Mouse (Mus musculus) ovary, adult 18-20 months (tissue): ENCODE results near the gene Atp5h.
"Not testable (repeated sequence)": the region's sequence is repeated elsewhere in the genome, so short reads cannot be mapped to it uniquely, and the experiment has no call there.

Experiments used
- DNase-seq: peaks from one replicate; pipeline ENCODE4 v3.0.0; 2022; ENCODE audit warnings: low spot score, mixed read lengths

Atp5h gene

DNA sequence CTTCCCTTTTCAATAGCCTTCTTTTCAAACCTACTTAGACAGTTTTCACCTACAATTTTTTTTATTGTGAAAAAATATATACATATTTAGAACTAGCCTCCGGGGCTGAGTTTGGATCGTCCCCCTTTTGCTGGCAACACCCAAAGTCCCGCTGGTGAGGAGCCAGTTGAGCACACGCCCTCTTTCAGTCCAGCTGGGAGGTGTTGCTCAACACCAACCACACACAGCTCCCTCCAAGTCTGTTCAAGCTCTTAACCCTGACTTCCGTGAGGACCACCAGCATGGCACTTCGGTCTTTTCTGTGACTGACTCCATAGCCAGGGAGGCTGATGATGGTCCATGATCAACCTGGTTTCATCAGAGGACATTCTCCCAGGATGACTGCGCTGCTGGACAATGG lies 21.7 kb downstream of the Atp5h start:
- no peak for DNase-seq

DNA sequence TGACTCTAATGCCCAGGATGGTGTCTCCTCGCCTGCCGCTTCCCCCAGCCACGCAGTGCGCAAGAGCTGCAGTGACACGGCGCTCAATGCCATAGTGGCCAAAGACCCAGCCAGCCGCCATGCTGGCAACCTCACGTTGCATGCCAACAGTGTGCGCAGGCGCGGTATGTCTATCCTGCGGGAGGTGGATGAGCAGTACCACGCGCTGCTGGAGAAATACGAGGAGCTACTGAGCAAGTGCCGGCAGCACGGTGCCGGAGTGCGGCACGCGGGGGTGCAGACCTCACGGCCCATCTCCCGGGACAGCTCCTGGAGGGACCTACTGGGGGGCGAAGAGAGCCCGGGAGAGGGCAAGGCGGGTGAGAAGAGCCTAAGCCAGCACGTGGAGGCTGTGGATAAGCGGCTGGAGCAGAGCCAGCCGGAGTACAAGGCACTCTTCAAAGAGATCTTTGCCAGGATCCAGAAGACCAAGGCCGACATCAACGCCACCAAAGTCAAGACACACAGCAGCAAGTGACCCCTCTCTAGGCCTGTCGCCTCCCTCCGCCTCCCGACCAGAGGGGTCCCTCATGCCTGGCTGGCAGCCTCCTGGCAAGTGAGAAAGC lies 25.9 kb downstream of the Atp5h start:
- DNase-seq, result no peak

DNA sequence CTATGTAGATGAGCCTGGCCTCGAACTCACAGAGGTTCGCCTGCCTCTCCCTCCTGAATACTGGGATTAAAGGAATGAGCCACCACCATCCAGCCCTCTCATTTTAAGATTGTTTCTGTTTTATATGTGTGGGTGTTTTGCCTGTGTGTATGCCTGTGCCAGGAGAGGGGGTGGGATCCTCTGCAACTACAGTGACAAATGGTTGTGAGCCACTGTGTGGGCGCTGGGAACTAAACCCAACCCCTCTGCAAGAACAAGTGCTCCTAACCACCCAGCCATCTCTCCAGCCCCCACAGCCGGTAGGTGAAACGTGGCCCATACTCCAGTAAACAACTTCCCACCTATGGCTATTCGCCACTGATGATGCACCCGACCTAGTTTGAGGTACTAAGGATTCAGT lies 28.4 kb downstream of the Atp5h start:
- no peak for DNase-seq

DNA sequence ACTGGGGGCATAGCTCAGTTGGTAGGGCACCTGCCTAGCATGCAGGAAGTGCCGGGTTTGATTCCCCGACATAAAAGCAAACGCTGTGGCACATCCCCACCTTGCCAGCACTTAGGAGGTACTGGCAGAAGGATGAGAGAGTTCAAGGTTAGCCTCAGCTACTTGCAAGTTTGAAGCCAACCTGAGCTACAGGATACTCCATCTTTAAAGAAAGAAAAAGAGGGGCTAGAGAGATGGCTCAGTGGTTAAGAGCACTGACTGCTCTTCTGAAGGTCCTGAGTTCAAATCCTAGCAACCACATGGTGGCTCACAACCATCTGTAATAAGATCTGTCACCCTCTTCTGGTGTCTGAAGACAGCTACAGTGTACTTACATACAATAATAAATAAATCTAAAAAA lies 32.9 kb downstream of the Atp5h start:
- not testable (repeated sequence) for DNase-seq

DNA sequence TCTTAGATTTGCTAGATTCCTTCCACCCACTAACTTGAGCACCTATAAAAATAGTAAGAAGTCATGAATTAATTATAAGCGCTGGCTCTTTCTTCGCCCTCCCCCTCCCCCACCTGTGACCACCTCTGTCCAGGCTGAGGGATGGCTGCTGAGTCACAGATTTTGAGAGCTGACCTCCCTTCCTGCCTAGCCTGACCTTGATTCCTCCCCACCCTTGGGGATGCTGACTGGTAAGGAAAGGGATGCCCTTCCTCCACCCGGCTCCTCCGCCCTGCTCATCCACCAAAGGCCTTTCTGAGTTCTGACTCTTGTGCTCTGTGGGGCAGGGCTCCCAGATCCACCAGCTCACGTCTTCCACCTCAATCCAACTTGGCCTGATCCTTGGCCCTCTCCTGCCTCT lies 35.2 kb downstream of the Atp5h start:
- DNase-seq, result no peak

DNA sequence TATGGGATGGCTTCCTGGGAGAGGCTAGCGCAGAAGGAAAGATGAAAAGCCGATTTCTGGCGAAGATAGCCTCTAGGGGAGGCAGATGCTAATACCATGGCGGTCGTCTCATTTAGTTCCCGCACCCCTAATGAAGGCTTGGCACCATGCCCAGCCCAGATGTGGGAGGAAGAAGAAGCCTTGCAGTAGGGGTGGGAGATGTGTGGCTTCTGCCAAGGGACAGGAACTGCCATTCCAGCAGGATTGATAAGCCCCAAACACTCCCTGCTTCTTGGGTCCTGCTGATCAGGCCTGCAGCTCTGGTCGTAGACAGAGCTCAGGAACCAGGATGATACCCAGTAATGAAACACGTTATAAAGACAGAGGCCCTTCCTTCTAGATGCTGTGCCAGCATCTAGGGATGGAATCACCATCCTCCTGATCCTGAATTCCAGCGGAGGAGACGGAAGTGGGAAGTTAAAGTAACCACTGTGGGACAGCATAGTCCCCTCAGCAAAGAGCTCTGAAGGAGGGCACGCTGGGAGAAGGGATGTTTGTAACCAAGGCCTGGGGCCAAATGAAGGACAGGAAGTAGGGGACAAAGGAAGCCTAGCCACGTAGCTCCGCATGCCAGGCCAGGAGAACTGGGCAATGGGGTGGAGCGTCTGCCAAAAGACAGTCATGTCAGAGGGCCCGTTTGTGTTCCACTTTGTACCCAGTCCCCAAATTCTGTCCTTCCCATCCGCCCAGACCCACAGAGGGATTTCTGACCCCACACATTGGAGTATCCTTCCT lies 35.9 kb downstream of the Atp5h start:
- no peak for DNase-seq

DNA sequence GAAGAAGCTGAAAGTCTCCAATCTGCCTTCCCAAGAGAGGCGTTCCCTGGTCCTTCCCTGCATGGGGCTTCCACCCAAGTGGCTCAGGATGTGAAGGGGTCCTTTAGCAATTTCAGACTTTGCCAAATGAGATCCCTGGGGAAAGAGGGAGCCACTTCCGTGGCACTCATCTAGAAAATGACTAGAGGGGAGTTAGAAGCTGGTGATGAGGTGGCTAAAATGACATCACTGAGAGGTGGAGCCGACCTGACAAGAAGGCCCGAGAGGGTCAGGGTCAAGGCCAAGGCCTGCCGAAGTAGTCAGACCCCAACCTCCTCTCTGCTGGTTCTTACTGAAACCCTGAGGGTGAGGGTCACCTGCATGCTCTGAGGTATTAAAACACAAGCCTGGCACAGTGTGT lies 36.9 kb downstream of the Atp5h start:
- DNase-seq, result no peak

DNA sequence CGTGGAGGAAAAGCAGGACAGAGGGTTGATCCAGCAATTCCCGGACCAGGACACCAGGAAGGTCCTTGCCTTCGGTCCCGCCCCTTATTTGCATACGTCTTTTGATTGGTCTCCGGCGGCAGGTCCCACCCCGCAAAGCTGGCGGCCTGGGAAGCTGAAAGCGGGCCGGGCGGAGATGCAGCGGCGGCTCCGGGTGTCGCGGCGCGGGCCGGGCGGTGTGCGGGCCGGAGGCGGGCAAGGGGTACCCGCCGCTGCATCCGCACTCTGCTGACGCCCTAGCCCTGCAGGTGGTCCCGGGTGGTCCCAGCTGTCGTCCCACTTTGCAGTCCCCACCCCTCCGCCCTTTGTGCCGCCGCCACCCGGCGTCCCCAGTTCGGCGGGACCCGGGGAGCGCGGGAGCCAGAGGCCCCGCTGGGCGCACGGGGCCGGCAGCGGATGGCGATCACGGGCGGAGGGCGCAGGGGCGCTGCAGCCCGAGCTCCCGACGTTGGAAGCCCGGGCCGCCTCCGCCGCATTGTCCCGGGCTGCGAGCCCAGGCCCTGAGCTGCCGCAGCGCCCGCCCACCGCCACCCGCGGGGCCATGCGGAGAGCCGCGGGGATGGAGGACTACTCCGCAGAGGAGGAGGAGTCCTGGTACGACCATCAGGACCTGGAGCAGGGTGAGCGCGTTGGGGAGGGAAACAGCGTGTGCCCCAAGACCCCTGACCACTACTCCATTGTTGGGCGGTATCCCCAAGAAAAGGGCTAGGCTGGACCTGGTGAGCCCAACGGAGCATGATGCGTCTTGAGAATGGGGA lies 37.8 kb downstream of the Atp5h start, which contains the start of gene Cdr2l:
Cdr2l (plus strand) TSS at position 174 of the 797 bp plus-strand sequence.
- peak; percentile 91 for DNase-seq

DNA sequence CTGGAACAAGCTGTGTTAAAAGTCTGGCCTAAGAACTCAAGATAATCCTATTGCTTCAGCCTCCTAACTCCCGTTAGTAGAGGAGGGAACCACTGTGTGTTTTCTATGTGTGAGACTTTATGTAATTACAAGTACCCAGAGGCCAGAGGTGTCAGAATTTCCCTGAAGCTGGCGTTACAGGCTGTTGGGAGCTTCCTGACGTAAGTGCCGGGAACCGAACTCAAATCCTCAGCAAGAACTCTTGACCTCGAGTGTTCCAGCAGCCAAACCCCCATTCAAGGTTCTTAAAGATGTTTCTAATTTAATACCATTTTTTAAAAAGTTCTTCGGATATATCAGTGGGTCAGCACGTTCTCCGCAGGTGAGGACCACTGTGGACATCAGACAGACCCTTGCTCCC lies 38.5 kb downstream of the Atp5h start:
- no peak for DNase-seq

DNA sequence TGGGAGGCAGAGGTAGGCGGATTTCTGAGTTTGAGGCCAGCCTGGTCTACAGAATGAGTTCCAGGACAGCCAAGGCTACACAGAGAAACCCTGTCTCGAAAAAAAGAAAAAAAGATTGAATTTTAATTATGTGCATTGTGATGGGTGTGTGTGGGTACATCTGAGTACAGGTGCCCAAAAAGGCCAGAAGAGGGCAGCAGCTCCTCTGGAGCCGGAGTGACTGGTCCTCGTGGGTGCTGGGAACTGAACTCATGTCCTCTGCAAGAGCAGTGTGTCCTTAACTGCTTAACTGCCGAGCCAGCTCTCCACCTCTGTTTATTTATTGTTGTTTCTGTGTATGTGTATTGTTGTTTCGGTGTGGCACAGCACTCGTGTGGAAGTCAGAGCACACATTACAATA lies 41.9 kb downstream of the Atp5h start:
- DNase-seq, result no peak

DNA sequence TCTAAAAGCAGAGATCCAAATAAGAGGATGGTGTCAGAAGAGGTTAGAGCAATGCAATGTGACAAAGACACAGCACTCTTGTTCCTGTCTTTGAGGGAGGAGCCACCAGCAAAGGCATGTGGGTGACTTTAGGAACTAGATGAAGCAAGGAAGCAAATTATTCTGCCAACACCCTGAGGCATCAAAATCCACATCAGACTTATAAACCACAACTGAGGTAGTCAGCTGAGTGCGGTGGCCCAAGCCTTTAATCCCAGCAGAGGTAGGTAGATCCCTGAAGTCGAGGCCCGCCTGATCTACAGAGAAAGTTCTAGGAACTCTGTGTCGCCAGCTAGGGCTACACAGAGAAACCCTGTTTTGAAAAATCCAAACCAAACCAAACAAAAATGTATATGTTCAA lies 42.5 kb downstream of the Atp5h start:
- no peak for DNase-seq

DNA sequence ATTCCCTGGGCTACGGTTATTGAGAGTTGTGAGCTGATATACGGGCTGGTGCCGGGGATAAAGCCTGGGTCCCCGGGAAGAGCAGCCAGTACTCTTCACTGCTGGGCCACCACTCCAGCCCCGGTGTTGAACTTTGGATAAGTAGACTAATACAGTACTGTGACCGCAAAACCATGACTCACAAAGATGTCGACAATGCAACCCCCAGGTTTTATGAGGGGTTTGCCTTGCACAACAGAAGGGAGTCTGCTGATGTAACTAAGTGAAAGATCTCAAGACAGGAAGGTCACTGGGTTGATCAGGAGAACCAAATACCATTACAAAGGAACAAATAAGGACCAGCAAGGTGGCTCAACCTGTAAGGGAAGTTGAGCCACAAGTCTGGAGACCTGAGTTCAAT lies 43.0 kb downstream of the Atp5h start:
- DNase-seq, result no peak

DNA sequence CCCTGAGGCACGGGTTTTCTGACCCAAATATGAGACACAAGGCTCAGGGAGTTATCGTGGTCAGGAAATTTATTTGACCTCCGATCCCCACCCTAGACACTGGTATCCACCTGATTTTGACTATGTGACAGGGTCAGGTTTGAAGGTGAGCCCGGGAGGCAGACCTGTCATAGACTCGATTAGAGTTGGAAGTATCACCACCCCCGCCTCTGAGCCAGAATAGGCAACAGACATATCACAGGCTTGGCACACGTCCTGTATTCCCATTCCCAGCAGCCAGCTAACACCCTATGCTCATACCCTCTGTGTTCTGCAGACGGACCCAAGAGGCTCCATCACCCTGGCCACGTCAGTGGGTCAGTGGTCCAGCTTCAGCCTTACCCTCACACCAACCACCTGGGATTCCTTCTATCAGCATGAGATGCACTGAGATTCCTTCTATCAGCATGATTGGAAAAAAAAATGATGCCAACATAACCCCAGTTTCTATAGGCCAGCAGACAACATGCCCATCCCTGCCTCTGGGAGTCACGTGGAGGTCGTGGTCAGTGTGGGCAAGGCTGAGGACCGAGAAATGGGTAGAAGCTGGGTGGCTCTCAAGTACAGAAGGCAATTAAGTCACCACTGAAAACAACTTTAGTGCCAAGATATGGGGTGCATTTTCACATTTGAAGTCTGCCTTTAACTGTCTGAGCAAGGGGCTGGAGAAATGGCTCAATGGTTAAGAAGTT lies 44.9 kb downstream of the Atp5h start:
- no peak for DNase-seq

DNA sequence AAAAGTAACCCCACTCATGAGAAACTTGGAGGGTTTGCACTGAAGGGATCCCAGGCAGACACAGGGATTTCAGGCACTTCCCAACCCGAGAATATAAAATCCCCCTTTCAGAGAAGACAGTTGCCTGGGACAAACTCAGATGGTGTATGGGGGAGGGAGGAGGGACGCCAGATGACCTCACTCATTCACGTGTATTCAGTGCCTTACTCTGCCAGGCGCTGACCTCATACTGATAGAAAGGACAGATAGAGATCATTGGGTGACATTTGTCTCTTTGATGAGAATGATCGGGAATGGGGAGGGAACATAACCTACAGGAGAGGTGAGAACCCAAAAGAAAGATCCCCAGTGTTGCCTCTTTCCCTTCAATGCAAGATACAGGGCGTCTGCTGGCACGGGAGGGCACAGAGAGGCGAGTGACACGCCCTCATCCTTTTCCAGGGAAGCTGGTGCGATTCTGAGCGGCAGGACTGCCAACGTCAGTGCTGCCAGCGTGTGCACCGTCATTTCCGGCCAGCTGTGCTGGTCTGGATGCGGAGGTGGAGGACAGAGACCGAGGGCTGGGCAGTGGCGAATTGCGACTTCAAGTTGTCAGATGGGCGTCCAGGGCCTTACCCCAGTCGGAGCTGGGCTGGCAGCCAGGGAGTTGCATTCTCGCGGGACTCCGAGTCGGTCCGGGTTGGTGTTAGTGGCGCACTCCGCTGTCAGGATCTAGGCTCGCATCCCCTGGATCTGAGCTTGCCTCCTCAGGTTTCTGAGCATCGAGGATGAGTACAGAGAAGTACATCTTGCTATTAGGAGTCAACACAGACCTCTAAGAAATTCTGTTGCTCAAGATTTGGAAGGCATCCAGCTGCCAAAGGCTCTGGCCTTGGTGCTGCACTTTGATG lies 45.7 kb downstream of the Atp5h start:
- DNase-seq, result peak; percentile 41

DNA sequence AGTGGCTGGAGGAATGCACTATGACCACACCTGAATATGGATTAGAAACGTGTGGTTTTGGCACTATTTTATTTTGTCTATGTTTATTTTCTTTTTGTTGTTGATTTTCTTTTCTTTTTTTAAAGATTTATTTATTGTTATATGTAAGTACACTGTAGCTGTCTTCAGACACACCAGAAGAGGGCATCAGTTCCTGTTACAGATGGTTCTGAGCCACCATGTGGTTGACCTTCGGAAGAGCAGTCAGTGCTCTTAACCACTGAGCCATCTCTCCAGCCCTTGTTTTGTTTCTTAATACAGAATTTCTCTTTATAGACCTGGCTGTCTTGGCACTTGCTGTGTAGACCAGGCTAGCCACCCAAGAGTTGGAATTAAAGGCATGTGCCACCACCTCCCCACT lies 47.0 kb downstream of the Atp5h start:
- no peak for DNase-seq

DNA sequence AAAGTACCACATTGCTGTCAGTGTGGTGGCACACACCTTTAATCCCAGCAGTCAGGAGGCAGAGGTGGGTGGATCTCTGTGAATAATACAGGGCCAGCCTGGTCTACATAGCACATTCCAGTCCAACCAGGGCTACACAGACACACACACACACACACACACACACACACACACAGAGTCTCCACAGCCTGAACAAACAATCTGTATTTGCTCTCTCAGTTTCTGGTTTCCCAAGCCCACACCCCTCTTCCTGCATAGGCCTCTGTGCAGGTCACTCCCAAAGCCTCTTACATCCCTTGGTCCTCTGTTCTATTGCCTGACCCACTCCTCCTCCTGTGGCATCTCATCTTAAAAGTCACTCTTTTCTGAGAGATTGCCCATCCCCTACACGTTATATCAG lies 47.7 kb downstream of the Atp5h start:
- no peak for DNase-seq

DNA sequence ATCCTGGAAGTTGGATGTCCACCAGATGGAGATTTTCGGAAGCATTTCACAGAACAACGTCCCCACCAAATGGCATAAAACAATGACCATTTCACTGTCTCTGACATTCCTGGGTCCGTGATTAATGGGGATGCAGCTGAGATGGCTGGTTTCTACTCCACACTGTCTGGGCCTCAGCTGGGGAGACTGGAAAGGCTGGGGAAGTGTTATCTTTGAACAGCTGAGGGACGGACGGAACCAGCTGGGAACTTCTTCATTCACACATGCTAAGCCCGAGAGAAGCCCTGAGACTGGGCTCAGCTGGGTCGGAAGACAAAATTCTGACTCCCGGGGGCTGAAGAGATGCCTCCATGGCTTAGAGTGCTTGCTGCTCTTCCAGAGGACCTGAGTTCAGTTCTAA lies 48.4 kb downstream of the Atp5h start:
- no peak for DNase-seq

DNA sequence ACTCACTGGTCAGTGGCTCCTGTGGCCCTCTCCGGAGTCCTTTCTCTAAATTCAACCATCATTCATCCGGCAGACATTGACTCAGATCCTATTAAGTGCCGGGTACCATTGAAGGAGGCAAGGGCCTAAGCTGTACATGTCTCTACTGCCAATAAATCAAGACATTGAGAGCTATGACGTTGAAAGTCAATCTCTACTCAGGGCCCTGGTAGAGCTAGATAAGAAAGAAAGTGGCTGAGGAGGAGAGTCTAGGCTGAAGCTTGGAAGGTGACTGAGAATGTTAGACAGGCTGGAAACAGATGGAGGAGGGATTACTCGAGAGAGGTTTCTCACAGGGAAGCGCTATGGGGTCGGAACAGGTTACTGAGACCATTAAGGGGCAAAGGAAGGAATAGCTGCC lies 49.4 kb downstream of the Atp5h start:
- no peak for DNase-seq

DNA sequence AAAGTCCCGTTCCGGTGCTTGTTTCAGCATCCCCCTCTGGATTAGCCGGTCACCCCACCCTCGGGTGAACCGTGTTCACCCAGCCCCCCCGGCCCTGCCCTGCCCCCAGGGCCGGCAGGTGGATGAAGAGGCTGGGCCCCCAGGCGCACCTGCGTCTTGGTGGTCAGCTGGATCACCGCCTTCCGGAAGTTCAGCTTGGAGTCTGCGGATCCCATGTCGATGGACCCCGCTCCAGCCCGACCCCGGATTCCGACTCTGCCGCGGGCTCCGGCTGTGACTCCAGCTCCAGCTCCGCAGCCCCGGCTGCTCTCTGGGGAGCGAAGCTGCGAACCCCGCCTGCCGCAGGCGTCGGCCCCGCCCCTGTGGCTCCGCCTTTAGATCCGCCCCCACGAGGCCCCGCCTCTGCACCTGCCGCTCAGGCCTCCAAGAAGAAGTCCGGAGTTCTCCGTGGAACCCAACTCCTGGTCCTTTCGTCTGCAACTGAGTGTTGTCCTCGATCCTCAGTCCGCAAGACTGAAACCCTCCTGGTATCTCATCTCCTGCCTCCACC lies 52.3 kb downstream of the Atp5h start, which contains the start of gene Hid1:
Hid1 (minus strand) TSS at position 362 of the 550 bp plus-strand sequence.
- DNase-seq, result peak; percentile 68

DNA sequence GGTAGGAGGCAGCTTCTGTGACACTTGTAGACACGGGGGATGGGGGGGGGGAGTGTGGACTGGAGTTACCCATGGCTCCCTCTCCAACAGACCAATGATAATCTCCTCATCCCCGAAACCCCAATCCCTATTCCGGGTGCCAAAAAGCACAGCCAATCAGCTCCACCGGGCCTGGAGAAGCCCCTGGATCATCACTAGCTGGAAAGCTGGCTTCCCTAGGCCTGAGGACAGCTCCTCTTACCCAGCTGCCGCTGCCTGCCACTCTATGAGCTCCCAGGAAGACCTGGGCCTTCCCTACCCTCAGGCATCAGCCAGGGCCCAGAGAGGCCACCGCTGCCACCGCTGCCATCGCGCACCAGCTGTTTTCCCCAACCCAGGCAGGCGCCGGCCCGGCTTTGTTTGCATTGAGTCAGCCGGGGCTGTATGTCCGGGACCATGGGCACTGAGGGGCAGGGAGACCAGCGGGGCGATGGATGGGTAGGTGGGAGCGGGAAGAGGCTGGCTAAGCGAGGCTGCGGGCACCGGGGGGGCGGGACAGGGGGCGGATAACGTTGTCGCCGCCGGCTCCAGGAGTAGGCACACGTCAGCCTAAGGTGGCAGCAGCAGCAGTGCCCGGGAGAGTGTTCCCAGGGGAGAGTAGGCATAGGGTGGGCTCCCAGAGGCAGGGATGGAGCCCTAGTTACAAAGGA lies 52.9 kb downstream of the Atp5h start:
- no peak for DNase-seq
